Mouse (Mus musculus) gonadal fat pad, adult 2 months (tissue): Measurements from ENCODE around the gene Dmbx1. TPM values are rescaled to one million over a fixed set of nuclear protein-coding genes. Genes with fewer than 3 reads are reported as not detected.
A peak's percentile ranks its signal among the peaks of the same experiment; 100 is the strongest.

ENCODE experiments used
- DNase-seq: peaks from one replicate; pipeline ENCODE4 v3.0.0-alpha.2; 2012; ENCODE audit warnings: low read depth
- polyA plus RNA-seq: library from polyadenylated mRNA; depleted of rRNA; stranded (reverse); fragments of >200 nt; gene quantifications from 2 replicates; pipeline ENCODE4 v1.2.3, GENCODE M21; 2012

Dmbx1 gene
- polyA plus RNA-seq, 1 experiment: not detected

DNA sequence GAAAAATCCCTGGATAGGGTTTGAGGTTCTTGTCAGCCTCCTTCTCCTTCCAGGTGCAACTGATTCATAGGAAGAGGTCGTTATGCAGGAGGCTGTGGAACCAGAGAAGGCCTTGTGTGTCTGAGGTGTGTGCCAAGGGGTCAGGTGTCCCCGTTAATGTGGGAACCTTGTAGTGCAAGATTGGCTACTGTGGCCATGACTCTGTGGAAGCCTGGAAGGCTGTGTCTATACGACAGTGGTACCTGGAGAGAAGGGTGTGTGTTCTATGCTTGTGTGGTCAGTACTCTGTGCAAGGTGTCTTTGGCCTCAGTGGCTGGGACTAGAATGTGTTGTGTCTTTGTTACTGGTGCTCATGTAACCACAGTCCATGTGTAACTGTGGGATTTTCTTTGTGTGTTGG lies 955 bp upstream of the Dmbx1 start:
- no peak for DNase-seq

DNA sequence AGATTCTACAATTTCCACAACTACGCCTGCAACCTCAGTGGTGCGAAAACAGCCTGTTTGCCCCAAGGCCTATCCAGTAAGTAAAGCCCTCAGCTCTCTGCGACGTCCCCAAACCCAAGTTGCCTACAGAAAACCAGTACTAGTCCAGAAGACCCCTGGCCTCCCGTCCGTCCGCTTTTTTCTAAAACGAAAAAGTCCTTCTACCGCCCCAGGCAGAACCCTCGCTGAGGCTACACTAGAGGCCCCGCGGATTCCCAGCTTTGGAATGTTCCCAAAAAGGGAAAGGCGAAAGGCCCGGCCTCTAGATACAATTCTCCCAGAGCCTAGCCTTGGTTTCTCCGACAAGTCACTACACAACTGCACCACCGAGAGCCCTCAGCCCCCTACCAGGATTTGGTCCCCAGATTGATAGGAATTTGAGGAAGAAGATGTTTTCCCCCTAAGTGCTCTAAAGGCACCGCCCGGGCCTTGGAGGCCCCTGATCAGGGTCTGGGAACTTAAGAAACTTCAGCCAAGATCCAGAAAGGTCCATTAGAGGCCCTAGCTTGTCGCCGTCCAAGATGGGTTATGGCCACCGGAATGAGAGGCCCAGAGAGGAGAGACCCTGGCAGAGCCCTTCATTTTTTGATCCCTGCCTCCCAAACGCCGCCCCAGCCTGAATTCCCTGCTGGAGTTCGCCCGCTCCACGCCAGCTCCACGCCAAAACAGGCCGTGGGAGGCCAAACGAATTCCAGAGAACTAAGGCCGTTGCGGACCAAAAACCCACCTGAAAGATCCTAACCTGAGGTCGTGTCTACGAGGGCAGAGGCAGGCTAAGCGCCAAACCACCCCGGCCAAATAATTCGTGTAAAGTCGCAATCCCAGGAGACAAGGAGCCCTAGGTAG lies 1.2 kb downstream of the Dmbx1 start:
- no peak for DNase-seq

DNA sequence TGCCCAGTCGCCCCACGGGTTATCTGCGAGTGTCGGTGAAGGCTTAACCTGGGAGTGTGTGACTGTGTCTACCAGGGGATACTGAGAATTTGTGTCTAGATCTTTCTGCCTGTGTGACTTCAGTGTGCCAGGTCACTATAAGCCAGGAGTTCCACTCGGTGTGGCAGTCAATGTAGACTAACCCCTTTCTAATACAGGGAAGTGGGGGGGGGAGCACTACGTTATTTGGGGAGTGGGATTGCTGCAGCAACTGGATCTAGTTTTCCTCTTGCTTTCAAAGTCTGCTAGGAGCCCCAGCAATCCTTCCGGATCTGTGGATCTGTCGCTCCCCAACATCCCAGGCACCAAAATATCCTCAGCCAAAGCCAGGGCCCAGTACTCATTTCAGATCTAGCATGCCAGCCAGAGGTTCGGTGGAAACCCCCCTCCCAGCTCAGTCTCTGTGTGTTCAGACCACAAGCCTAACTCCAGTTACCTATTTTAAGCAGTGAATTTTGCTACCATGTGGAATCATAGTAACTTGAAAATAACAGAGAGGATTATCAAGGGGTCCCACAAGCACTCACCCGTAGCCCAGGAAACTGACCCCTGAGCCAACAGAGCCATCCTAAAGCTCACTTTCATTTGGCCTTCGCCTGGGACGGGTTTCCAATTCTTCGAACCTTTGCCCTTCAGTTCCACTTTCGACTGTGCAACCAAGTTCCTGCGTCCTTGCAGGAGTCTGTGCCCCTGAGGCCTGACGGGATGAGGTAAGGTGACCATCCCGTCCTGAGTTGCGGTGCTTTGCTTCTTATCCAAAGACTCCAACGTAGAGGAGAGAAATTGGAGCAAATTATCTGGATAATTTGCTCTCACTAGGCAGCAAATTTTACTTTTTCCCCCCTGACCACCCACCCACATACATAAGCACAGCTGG lies 2.4 kb downstream of the Dmbx1 start:
- no peak for DNase-seq

DNA sequence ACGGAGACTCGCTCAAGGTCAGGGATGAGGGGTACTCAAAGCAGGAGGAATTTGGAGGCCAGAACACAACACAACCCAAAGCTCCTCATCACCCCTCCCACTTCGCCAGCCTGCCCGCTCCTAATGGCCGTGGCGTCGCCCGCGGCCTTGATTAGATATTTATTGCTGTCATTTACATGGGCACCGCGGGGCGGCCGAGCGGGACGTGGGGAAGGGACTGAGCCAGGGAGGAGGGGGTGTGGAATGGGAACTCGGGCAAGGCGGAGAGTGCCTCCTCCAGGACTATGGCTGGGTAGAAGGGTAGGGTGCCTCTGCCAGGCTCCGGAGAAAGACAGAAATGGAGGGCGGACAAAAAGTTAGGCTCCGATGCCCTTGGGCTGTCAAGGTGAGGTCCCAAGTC lies 3.1 kb downstream of the Dmbx1 start:
- no peak for DNase-seq

DNA sequence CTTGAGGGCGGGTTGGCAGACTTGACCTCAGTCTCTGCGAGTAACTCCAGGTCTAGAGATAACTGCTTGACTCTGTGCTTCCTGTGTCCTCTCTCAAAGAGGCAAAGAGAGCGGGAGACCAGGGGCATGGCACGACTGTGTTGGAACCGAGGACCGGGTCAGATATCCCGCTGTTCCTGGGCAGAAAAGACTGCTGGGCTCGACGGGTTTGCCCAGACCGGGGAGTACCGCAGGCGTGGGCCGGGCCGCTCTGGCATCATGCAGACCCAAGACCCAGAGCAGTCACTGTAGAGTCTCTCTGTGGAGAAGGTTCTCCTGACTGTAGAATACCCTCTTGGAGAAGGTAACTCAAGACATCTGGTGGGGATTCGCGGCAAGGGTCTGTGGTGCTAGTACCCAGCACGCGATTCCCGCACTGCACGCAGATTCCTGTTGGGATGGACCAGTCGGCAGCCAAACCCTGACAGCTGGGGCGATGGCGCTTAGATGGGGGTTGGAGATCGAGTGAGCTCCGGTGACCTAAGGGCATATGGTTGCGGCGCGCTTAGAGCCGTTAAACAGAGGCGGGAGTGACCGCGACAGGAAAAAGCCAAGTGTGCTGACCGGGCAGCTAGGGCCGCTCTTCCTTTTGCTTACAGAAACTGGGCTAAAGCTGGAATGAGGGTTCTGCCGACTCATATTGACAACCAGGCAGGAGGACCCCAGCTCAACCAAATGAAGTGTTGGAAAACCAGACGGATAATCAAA lies 3.7 kb downstream of the Dmbx1 start:
- no peak for DNase-seq

DNA sequence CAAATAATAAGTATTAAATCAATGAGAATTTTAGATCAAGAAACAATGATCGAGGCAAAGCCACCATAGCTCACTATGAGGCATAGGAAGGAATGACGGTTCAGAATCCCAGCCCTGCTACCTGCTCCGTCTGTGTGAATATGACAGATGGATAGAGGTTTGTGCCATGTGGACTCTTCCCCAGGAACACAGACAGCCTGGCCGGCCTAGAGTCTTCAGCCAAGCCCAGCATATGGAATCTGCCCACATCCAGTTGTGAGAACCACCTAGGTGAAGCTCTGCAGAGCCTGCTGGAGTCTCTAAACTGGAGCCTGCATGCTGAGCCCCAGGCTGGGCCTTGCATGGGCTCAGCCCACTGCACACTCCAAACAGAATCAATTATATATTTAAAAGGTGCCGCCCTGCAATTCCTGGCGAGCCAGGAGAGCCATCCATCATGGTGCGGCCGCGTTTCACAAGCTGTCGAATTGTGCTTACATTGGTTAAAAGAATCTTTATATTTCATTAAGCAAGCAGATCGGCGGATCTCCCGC lies 8.1 kb downstream of the Dmbx1 start:
- DNase-seq: no peak

DNA sequence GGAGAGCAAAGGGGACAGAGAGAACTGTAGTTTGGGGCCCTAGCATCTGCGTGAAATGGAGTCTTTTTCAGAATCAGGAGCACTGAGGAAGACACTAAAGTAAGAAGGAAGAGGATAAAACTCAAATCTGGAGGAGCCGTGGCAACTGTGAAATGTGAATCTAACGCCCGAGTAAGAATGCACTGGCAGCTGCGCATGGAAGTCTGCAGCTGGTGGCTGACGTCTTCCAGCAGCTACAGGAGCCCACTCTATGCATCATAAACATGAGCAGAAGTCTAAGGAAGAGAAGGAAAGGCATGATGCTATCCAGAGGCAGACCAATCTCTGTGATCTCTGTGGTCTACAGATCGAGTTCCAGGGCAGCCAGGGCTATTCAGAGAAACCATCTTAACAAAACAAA lies 12.1 kb downstream of the Dmbx1 start:
- DNase-seq: no peak

DNA sequence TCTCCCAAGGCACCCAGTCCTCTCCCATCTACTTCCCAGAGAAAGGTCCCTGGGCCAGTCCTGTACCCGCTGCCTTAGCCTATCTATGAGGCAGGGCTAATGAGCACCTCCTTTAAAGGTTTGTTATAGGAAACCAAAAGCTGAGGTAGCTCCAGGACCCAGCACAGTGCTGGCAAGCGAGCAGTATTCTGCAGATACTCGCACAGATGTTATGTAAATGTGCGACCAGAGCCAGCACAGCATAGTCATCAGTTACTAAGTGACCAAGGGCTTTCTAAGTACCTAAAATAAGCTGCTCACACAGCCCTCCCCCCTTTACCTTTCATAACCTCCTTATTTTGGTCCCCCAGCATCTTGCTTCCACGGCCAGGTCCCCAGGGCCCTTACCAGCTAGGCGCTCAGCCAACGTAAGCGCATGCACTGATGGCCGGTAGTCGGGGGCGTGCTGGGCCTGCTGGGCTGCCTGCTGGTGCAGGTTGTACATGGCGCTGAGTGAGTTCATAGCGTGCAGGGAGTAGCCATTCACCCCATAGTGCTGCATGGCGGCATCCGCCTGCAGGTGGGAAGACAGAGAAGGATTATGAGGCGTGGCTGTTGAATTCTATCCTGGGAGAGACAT lies 16.4 kb downstream of the Dmbx1 start:
- no peak for DNase-seq

DNA sequence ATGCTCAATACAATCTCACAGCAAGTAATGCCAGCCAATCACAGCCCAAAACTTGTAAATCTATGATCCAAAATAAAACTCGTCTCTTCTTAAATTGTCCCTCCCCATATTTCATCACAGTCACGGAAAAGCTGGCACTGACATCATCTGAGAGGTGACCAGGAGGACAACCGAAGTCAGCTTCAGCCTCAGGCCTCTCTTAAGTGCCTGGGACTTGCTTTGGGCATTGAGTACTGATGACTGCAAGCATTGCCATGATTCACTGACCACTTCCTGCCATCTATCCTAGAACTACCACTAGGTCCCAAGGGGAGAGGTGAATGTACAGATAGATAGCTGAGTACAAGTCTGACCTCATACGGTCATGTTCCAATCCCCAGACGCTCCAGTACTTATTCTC lies 17.0 kb downstream of the Dmbx1 start:
- no peak for DNase-seq

DNA sequence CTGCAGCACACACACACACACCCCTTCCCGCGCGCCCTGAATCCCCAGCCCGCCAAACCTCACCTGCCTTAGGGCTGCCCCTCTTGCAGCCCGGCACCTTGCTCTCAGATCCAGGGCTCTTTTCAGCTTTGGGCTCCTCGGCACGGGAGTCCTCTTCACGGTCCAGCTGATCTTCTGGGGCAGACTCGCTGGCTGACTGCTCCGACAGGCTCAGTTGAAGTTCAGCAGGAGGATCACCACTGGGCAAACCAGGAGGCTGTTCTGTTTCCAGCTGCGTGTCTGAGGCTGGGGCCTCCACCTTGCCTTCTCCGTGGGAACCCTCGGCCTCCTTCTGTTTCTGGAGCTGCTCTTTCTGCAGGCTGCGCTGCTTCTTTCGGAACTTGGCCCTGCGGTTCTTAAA lies 19.8 kb downstream of the Dmbx1 start:
- no peak for DNase-seq

DNA sequence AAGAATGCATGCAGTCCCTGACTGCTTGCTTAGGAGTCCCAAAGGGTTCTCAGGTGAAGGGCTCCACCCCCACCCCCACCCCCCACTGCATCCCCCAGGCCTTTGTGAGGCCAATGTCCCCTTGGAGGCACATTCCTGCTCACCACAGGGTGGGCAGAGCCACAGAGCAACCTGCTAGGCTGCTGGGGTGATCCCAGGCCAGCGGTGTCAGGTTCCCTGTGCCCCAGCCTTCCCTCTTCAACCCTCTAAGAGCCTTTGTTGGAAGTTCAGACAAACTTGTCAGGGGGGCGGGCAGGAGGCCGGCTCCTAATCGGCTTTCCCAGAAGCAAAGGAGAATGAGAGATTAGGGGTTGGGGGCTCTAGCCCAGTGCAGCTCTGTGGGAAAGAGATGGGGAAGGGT lies 28.1 kb downstream of the Dmbx1 start:
- DNase-seq: no peak

DNA sequence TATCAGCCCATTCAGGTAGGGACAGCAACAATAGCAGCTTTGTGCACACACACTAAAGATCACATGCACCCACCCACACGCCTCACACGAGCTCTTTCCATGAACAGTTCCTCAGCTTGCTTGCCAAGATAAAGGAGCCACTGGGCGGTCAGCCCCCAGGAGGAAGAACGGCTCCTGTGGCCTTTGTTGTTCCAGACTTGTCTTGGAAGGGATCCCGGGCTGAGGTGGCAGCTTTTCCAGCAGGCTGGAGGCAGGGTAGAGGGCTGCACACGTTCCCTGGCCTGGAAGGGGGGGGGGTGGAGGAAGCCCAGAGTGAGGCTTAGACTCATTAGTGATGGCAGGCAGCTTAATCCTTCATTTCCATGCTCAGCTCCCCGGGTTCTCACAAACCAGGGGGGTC lies 31.1 kb downstream of the Dmbx1 start:
- DNase-seq: peak; percentile 90

DNA sequence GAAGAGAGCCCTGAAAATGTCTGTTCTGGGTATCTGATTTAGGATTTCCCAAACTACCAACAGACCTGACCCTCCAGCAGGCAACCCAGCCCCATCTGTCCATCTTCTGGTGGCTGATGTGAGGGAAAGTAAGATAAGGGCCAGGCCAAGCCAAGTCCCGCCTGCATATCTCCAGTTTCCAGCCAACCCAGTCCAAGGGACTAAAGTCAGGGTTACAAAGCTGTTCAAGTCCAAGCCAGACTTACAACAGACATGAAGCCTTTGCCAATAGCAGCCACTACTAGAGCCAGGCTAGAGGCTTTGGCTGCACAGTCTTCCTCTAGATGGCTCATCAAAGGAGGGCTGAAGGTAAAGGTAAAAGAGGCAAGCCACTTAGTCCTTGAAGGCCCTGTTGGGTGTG lies 31.7 kb downstream of the Dmbx1 start:
- DNase-seq: peak; percentile 74

DNA sequence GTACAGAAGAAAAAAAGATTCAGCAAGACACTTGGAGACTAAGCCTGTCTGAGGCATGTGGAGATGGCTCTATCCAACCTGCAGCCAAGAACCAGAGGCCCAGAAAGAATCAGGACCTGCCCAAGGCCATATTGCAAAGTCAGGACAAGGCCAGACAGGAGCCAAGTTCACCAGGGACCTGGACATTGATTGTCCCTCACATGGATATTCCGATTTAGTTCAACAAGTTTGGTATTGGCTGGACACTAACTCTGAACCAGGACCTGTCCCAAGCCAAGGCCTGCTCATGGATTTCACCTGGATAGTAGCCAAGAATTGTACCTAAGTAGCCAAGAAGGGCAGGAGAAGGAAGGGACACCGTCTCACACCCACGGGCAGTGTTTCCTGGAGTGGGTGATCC lies 32.9 kb downstream of the Dmbx1 start:
- DNase-seq: no peak

DNA sequence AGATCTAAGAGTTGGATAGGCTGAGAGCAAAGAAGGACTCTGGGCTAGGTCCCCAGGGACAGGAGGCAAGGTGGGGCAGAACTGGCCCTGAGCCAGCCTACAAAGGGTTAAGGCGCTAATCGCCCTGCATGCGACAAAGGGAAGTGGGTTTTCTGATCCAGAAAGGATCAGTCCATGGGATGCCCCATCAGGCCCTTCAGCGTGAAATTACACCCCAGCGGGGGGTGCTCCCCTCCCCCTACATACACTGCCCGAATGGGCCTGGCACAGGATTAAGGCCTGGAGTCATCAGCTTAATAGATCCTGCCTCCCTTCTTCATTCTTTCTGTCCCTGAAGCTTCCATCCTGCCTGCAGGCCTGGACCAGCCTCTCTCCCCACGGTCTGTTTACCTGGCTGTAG lies 34.0 kb downstream of the Dmbx1 start:
- DNase-seq: no peak

DNA sequence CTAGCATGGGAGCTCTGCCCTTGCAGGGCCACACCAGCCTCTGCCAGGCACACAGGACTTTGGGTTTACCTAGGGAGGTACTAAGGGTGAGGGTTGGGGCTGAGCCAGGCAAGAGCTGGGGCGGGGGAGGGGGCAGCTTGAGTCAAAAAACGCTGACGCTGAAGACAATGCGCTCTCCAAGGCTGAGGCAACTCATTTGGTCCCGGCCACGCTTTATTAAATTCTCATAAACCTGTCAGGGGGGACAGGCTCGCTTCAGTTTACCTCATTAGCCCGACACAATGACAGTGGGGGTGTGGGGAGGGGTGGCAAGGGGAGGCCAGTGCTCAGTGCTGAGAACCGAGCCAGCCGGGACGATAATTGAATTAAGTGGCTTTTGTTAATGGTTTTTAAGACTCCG lies 35.4 kb downstream of the Dmbx1 start:
- no peak for DNase-seq

DNA sequence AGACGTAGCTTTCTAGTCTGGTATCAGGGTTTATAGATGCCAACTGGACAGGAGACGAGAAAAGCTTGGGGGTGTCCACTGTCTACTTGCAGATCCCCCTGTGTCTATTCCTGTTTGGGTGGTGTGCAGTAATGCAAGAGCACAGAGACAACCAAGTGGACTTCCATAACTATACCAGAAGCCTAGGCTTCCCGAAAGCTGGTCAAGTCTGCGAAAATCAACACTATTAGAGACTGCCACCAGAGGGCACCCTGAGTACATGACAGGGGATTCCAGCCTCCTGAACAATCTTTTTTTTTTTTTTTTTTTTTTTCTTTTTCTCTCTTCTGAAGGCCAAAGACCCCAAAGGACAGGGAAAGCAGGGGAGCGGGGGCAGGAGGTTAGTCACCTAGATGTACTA lies 36.9 kb downstream of the Dmbx1 start:
- DNase-seq: no peak

DNA sequence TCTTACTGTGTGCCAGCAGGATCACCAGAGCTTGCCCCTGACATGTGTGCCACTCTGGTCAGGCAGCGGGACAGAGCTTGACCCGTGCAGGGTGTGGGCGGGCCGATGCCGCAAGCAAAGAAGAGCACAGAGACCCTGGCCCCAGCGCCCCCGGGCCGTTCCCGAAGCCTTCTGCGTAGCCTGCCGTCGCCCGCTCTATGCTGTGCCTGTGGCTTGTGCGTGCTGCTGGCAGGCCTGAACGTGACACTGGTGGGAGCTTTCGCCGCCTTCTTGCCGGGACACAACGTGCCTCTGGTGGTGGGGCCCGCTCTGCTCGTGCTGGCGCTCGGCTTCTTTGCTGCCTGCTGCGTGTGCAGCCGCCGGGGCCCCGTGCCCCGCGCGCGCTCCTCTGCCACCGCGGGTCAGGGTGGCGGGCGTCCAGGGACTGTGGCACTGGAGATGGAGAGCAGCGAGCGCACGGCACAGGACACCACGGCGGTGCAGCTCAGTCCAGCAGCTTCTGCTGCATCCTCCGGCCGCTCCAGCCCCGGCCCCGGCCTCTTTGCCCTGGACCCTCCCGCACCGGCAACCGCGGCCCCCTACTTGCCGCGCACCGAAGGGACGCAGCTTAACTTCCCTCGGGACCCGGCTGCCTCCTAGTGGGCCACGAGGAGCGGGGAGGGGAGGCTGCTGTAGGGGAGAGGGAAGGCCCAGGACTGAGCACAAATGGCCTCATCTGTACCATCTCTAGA lies 41.7 kb downstream of the Dmbx1 start:
- DNase-seq: no peak

DNA sequence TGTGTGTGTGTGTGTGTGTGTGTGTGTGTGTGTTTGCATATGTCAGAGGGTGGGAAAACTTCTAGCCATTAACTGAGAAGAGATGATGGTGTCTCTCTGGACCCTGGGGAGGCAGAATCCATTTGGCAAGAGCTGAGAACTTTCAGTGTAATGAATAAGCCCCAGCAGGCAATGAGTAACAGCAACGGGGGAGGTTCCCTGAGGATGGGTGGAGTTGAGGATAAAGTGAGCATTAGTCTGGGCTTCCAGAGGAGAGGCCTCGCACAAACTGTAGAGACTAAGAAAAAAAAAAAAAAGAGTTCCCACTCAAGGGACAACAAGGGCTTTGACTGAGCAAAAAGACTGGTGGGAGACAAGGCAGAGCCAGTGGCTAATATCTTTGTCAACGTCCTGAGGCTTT lies 45.4 kb downstream of the Dmbx1 start:
- DNase-seq: no peak

DNA sequence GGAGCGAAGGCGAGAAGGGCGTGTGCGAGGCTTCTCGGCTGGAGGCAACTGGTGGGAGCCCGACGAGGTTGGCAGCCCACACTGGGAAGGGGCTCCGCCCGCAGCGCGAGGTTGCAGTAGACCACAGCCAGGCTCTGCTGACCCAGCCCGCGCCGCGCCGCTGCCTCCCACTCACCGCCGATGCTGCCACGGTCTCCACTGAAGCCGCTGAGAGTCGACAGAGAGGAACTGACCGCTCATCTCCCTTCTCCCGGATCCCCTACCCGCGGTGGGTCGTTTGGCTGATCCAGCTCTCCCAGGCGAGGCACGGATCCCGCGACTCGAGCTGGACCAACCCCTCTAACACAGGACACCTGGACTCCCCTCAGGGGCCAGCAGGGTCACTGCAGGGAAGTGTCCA lies 49.2 kb downstream of the Dmbx1 start, which contains the start of gene 6430628N08Rik:
Gene 6430628N08Rik (plus strand): TSS at position 113 of the 400 bp plus-strand sequence.
- no peak for DNase-seq

DNA sequence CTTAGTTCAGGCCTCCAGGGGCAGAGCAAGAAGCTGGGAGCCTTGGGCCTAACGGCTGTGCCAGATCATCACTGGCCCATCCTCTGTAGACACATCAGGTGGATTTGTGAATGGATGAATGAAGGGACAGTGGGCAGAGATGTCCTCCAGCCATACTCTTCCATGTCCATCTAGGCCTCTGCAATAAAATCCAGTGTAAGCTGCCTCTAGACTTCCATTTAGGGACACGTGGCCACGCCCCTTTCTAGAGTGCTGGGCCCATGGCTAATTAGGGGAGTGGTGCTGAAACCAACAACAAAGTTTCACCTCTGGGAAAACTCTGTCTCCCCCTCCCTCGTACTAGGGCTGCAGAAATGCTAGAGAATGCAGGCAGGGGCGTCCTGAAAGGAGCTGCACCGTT lies 49.7 kb downstream of the Dmbx1 start:
- DNase-seq: no peak
